Mouse (Mus musculus): ENCODE measurements around the gene Ccna1. TPM values are rescaled to one million over a fixed set of nuclear protein-coding genes. Genes with fewer than 3 reads are reported as not detected.

Gene Ccna1
- total RNA-seq, 1 experiment: 0.76 TPM

- no peaks in the 10 kb centered on the region for H3K36me3 ChIP-seq (ENCODE audit: control insufficient read depth, insufficient read depth, low read length, poor library complexity, severe bottlenecking)
- H3K9me3 ChIP-seq (ENCODE audit: control insufficient read depth, insufficient read depth, low read depth, low read length): no peaks in the 10 kb centered on the region
- no peak overlapping the region for H3K27ac ChIP-seq (ENCODE audit: insufficient read depth, low read depth, low read length, poor library complexity, severe bottlenecking)
- TF ChIP-seq ZC3H11A (IDR thresholded peaks at IDR 0.05; ENCODE audit: borderline replicate concordance, low read depth, low read length): no peak
- TF ChIP-seq HCFC1 (IDR thresholded peaks at IDR 0.05; ENCODE audit: borderline replicate concordance, insufficient read depth, low read length): 0 out of 2 replicates have a peak, but pooled peaks have one; percentile 8
- no peak for DNase-seq (ENCODE audit: low read depth, low spot score)
- in situ Hi-C loops (cut with MboI; ENCODE audit: low sequenced_read_pairs in 2 of 2, unreplicated experiment in 2 of 2): loop anchor here in 1 of 2 experiments (25.0 kb wide), 1 partner anchor 243 kb away; the partner anchor contains the start of gene Rfxap
- H3K4me3 ChIP-seq (ENCODE audit: insufficient read depth in 1 of 2, low read depth in 1 of 2, low read length in 2 of 2, poor library complexity in 1 of 2, severe bottlenecking in 1 of 2): peak overlapping the region; percentile 75 to 91
- H3K9ac ChIP-seq (ENCODE audit: insufficient read depth, low read depth, low read length, poor library complexity, severe bottlenecking): peak overlapping the region; percentile 39; the same call in 1 of the 2 replicates
- peaks cover 2 to 4% of the 10 kb centered on the region in 2 experiments; a peak in 1 of 4 replicates for H3K4me1 ChIP-seq (ENCODE audit: control insufficient read depth in 2 of 2, insufficient read depth in 2 of 2, low read length in 2 of 2, poor library complexity in 1 of 2)
Measured at GRCm38 (mm10) chr3:55055747-55056120, 433 bp upstream of the Ccna1 start.

- no peaks in the 10 kb centered on the region for H3K36me3 ChIP-seq (ENCODE audit: control insufficient read depth, insufficient read depth, low read length, poor library complexity, severe bottlenecking)
- in situ Hi-C loops (cut with MboI; ENCODE audit: low sequenced_read_pairs in 2 of 2, unreplicated experiment in 2 of 2): loop anchor here in 1 of 2 experiments (25.0 kb wide), 1 partner anchor 242 kb away; the partner anchor contains the start of gene Rfxap
- H3K9ac ChIP-seq (ENCODE audit: insufficient read depth, low read depth, low read length, poor library complexity, severe bottlenecking): no peak overlapping the region
- peak overlapping the region in 1 of 2 experiments; percentile 91; a peak in 2 of 4 replicates for H3K4me3 ChIP-seq (ENCODE audit: insufficient read depth in 1 of 2, low read depth in 1 of 2, low read length in 2 of 2, poor library complexity in 1 of 2, severe bottlenecking in 1 of 2)
- H3K4me1 ChIP-seq (ENCODE audit: control insufficient read depth in 2 of 2, insufficient read depth in 2 of 2, low read length in 2 of 2, poor library complexity in 1 of 2): peaks cover 2 to 4% of the 10 kb centered on the region in 2 experiments; a peak in 1 of 4 replicates
- no peak for TF ChIP-seq HCFC1 (IDR thresholded peaks at IDR 0.05; ENCODE audit: borderline replicate concordance, insufficient read depth, low read length)
- no peak for TF ChIP-seq MAFK (IDR thresholded peaks at IDR 0.05; ENCODE audit: insufficient read depth, low read depth, low read length)
- TF ChIP-seq ZNF384 (IDR thresholded peaks at IDR 0.05; ENCODE audit: low read depth, low read length): no peak
- TF ChIP-seq ZC3H11A (IDR thresholded peaks at IDR 0.05; ENCODE audit: borderline replicate concordance, low read depth, low read length): no peak
- no peak for TF ChIP-seq CHD2 (IDR thresholded peaks at IDR 0.05; ENCODE audit: low read depth, low read length)
- DNase-seq (ENCODE audit: low read depth, low spot score): no peak
- H3K9me3 ChIP-seq (ENCODE audit: control insufficient read depth, insufficient read depth, low read depth, low read length): no peaks in the 10 kb centered on the region
- no peak overlapping the region for H3K27ac ChIP-seq (ENCODE audit: insufficient read depth, low read depth, low read length, poor library complexity, severe bottlenecking)
Measured at GRCm38 (mm10) chr3:55054231-55054630, 1.1 kb downstream of the Ccna1 start.

GRCm38 (mm10) chr3:55044601-55045370 lies 10.5 kb downstream of the Ccna1 start:
- Histone ChIP-seq H3K9me3 (ENCODE audit: control insufficient read depth, insufficient read depth, low read depth, low read length) (no peaks in the 10 kb centered on the region), H3K4me3 (ENCODE audit: insufficient read depth in 1 of 2, low read depth in 1 of 2, low read length in 2 of 2, poor library complexity in 1 of 2, severe bottlenecking in 1 of 2) (no peak overlapping the region), H3K9ac (ENCODE audit: insufficient read depth, low read depth, low read length, poor library complexity, severe bottlenecking) (no peak overlapping the region), H3K36me3 (ENCODE audit: control insufficient read depth, insufficient read depth, low read length, poor library complexity, severe bottlenecking) (no peaks in the 10 kb centered on the region; the same call in 1 of the 2 replicates), H3K27ac (ENCODE audit: insufficient read depth, low read depth, low read length, poor library complexity, severe bottlenecking) (no peak overlapping the region), H3K4me1 (ENCODE audit: control insufficient read depth in 2 of 2, insufficient read depth in 2 of 2, low read length in 2 of 2, poor library complexity in 1 of 2) (no peaks in the 10 kb centered on the region)
- in situ Hi-C loops (cut with MboI; ENCODE audit: low sequenced_read_pairs in 2 of 2, unreplicated experiment in 2 of 2): no loop called here
- no peak for TF ChIP-seq CHD2 (IDR thresholded peaks at IDR 0.05; ENCODE audit: low read depth, low read length)
- no peak for TF ChIP-seq ZC3H11A (IDR thresholded peaks at IDR 0.05; ENCODE audit: borderline replicate concordance, low read depth, low read length)
- no peak for TF ChIP-seq ZNF384 (IDR thresholded peaks at IDR 0.05; ENCODE audit: low read depth, low read length)
- no peak for TF ChIP-seq MAFK (IDR thresholded peaks at IDR 0.05; ENCODE audit: insufficient read depth, low read depth, low read length)
- no peak for TF ChIP-seq HCFC1 (IDR thresholded peaks at IDR 0.05; ENCODE audit: borderline replicate concordance, insufficient read depth, low read length)
- no peak for DNase-seq (ENCODE audit: low read depth, low spot score)

GRCm38 (mm10) chr3:55037608-55038007 lies 17.7 kb downstream of the Ccna1 start:
- Histone ChIP-seq H3K4me3 (ENCODE audit: insufficient read depth in 1 of 2, low read depth in 1 of 2, low read length in 2 of 2, poor library complexity in 1 of 2, severe bottlenecking in 1 of 2) (no peak overlapping the region), H3K27ac (ENCODE audit: insufficient read depth, low read depth, low read length, poor library complexity, severe bottlenecking) (no peak overlapping the region), H3K4me1 (ENCODE audit: control insufficient read depth in 2 of 2, insufficient read depth in 2 of 2, low read length in 2 of 2, poor library complexity in 1 of 2) (no peaks in the 10 kb centered on the region), H3K9me3 (ENCODE audit: control insufficient read depth, insufficient read depth, low read depth, low read length) (no peaks in the 10 kb centered on the region), H3K36me3 (ENCODE audit: control insufficient read depth, insufficient read depth, low read length, poor library complexity, severe bottlenecking) (no peaks in the 10 kb centered on the region), H3K9ac (ENCODE audit: insufficient read depth, low read depth, low read length, poor library complexity, severe bottlenecking) (no peak overlapping the region)
- DNase-seq (ENCODE audit: low read depth, low spot score): no peak
- no peak for TF ChIP-seq ZC3H11A (IDR thresholded peaks at IDR 0.05; ENCODE audit: borderline replicate concordance, low read depth, low read length)
- TF ChIP-seq CHD2 (IDR thresholded peaks at IDR 0.05; ENCODE audit: low read depth, low read length): no peak
- TF ChIP-seq MAFK (IDR thresholded peaks at IDR 0.05; ENCODE audit: insufficient read depth, low read depth, low read length): no peak
- TF ChIP-seq HCFC1 (IDR thresholded peaks at IDR 0.05; ENCODE audit: borderline replicate concordance, insufficient read depth, low read length): no peak
- TF ChIP-seq ZNF384 (IDR thresholded peaks at IDR 0.05; ENCODE audit: low read depth, low read length): no peak
- in situ Hi-C loops (cut with MboI; ENCODE audit: low sequenced_read_pairs in 2 of 2, unreplicated experiment in 2 of 2): no loop called here
